Mouse (Mus musculus) heart, postnatal 0 days (tissue): ENCODE results near the gene Fndc7.

Experiments used
- CTCF ChIP-seq: IDR thresholded peaks from 2 replicates; pipeline ENCODE4 v1.5.1; 2016; ENCODE audit warnings: antibody characterized with exemption, control low read depth, low read depth
- EP300 ChIP-seq: IDR thresholded peaks from 2 replicates; pipeline ENCODE4 v1.6.1; 2016; ENCODE audit warnings: antibody characterized with exemption, low read depth

DNA sequence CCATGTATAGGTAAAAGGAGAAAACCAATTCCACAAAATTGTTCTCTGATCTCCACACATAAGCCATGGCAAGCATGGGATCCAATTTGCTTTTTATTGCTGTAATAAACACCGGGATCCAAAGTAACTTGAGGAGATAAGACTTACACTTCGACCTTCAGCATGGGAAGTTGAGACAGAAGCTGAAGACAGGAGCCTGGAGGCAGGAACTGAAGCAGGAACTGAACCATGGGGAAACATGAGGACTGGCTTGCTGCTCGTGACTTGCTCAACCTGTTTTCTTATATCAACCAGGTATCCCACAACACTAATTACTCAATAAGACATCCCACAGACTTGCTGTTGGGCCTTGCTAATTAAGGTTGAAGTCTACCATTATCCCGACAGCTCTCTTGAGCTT lies 3.1 kb upstream of the Fndc7 start:
- TF ChIP-seq CTCF (no peak), EP300 (no peak)
